In genomic region chr4:35156149-35156611, GRCm38 (mm10) we compare ENCODE assay signal across 8 mouse cellular contexts. TPM values are rescaled to one million over a fixed set of nuclear protein-coding genes. Genes with fewer than 3 reads are reported as not detected.
DNase-seq lines count a peak whose midpoint lies in the region; ATAC-seq lines count a peak whose summit lies in the region.

No protein-coding gene starts in this region.

- H3K4me1 ChIP-seq in embryonic facial prominence, embryonic 12.5 days = 0 out of 2 replicates have a peak, but pooled peaks cover 5% of the 10 kb centered on the region
- no peaks in the 10 kb centered on the region for H3K4me1 ChIP-seq in heart, embryonic 11.5 days (ENCODE audit: control insufficient read depth, insufficient read depth, low read length)
- peaks cover 10% of the 10 kb centered on the region; the same call in 1 of the 2 replicates for H3K4me1 ChIP-seq in neural tube, embryonic 11.5 days (ENCODE audit: control insufficient read depth, insufficient read depth, low read length)

- peak overlapping the region; percentile 89 for H3K27ac ChIP-seq in embryonic facial prominence, embryonic 12.5 days
- no peak overlapping the region; the same call in 1 of the 2 replicates for H3K27ac ChIP-seq in heart, embryonic 11.5 days (ENCODE audit: low read depth, low read length)
- H3K27ac ChIP-seq in neural tube, embryonic 11.5 days (ENCODE audit: low read depth, low read length) = peak overlapping the region; percentile 74

- H3K4me2 ChIP-seq in embryonic facial prominence, embryonic 12.5 days (replicated peaks) = peak overlapping the region; percentile 86
- peak overlapping the region; percentile 94 for H3K4me2 ChIP-seq in heart, embryonic 11.5 days
- peak overlapping the region; percentile 87 for H3K4me2 ChIP-seq in neural tube, embryonic 11.5 days (ENCODE audit: low read depth)

- WGBS in embryonic facial prominence, embryonic 12.5 days = under 1% methylated on average over 26 of the region's 26 CpGs
- WGBS in heart, embryonic 11.5 days (ENCODE audit: insufficient replicate concordance) = 0% methylated on average over 26 of the region's 26 CpGs
- WGBS in neural tube, embryonic 11.5 days = under 1% methylated on average over 26 of the region's 26 CpGs

- peak; percentile 54 for DNase-seq in A20 (ENCODE audit: low read depth, low spot score)
- peak; percentile 90 for DNase-seq in adrenal gland, adult 2 months
- peak; percentile 92 for DNase-seq in kidney, adult 9 months
- DNase-seq in lung, adult 18-20 months = peak; percentile 85 to 86
- DNase-seq in neural tube, embryonic 11.5 days (ENCODE audit: low spot score) = peak; percentile 80
- peak; percentile 32 for DNase-seq in testis, postnatal 14 days (ENCODE audit: low spot score)

- H3K9me3 ChIP-seq in embryonic facial prominence, embryonic 12.5 days = no peaks in the 10 kb centered on the region
- no peaks in the 10 kb centered on the region for H3K9me3 ChIP-seq in heart, embryonic 11.5 days (replicated peaks; ENCODE audit: control insufficient read depth, low read length)
- H3K9me3 ChIP-seq in neural tube, embryonic 11.5 days (ENCODE audit: control insufficient read depth, low read length) = no peaks in the 10 kb centered on the region

- peak; percentile 86 for ATAC-seq in embryonic facial prominence, embryonic 12.5 days (ENCODE audit: insufficient number of reproducible peaks, insufficient read depth, low FRiP score, low TSS enrichment)
- 0 out of 2 replicates have a peak, but pooled peaks have one; percentile 53 for ATAC-seq in heart, embryonic 11.5 days (replicated peaks; ENCODE audit: insufficient number of reproducible peaks, low FRiP score, low TSS enrichment)
- peak; percentile 86 for ATAC-seq in neural tube, embryonic 11.5 days (ENCODE audit: insufficient read depth, low FRiP score, low TSS enrichment)

- peak overlapping the region; percentile 72 for H3K9ac ChIP-seq in embryonic facial prominence, embryonic 12.5 days
- peak overlapping the region; percentile 76 for H3K9ac ChIP-seq in heart, embryonic 11.5 days (ENCODE audit: low read depth, low read length)
- peak overlapping the region; percentile 75 for H3K9ac ChIP-seq in neural tube, embryonic 11.5 days (ENCODE audit: low read length)

- peak overlapping the region; percentile 58 for H3K4me3 ChIP-seq in embryonic facial prominence, embryonic 12.5 days
- peak overlapping the region; percentile 63 for H3K4me3 ChIP-seq in heart, embryonic 11.5 days (ENCODE audit: low read depth, low read length)
- H3K4me3 ChIP-seq in neural tube, embryonic 11.5 days (ENCODE audit: low read depth, low read length) = peak overlapping the region; percentile 62

- H3K36me3 ChIP-seq in embryonic facial prominence, embryonic 12.5 days = no peaks in the 10 kb centered on the region
- no peaks in the 10 kb centered on the region for H3K36me3 ChIP-seq in heart, embryonic 11.5 days (ENCODE audit: control insufficient read depth, insufficient read depth, low read length)
- H3K36me3 ChIP-seq in neural tube, embryonic 11.5 days (ENCODE audit: control insufficient read depth, insufficient read depth, low read length) = no peaks in the 10 kb centered on the region

- 0 out of 2 replicates have a peak, but pooled peaks cover 2% of the 10 kb centered on the region for H3K27me3 ChIP-seq in embryonic facial prominence, embryonic 12.5 days
- H3K27me3 ChIP-seq in heart, embryonic 11.5 days (ENCODE audit: control insufficient read depth, insufficient read depth, low read length) = no peaks in the 10 kb centered on the region; the same call in 1 of the 2 replicates
- H3K27me3 ChIP-seq in neural tube, embryonic 11.5 days (ENCODE audit: control insufficient read depth, insufficient read depth, low read length) = no peaks in the 10 kb centered on the region

RNA-seq across cellular contexts. Expression of gene Mob3b, which starts 1.1 kb away (rescaled TPM):
- 10 to 100 TPM; 23.7 to 35.2 TPM for total RNA-seq in adrenal gland, adult 2 months (2021)
- 7.7 and 7.9 TPM in 2 replicates for polyA plus RNA-seq in adrenal gland, adult 2 months (2012; rRNA removed)
- polyA plus RNA-seq in embryonic facial prominence, embryonic 12.5 days (2016; fragmentation: Nextera tagmentation; extraction: Ambion mirVana) = 16.6 and 16.9 TPM in 2 replicates
- 2.7 and 3.4 TPM in 2 replicates for polyA plus RNA-seq in heart, embryonic 11.5 days (2014; fragmentation: Nextera tagmentation; extraction: Ambion mirVana)
- 9.1 and 9.3 TPM in 2 replicates for polyA plus RNA-seq in neural tube, embryonic 11.5 days (2014; fragmentation: Nextera tagmentation; extraction: Ambion mirVana)

RNA-seq across cellular contexts. Expression of gene Ifnk, which starts 4.3 kb away (rescaled TPM):
- total RNA-seq in adrenal gland, adult 2 months (2021) = not detected
- not detected in 2 replicates for polyA plus RNA-seq in adrenal gland, adult 2 months (2012; rRNA removed)
- 0.42 and 0.59 TPM in 2 replicates for polyA plus RNA-seq in embryonic facial prominence, embryonic 12.5 days (2016; fragmentation: Nextera tagmentation; extraction: Ambion mirVana)
- polyA plus RNA-seq in heart, embryonic 11.5 days (2014; fragmentation: Nextera tagmentation; extraction: Ambion mirVana) = not detected in 2 replicates
- polyA plus RNA-seq in neural tube, embryonic 11.5 days (2014; fragmentation: Nextera tagmentation; extraction: Ambion mirVana) = 0.42 and 0.50 TPM in 2 replicates

Comparison
In these comparisons a context has a peak if more than half of its experiments do, and no peak if none do; other contexts are left out.
1. DNase-seq: peak in every context shown above with its lines; median percentile 92 in kidney, adult 9 months; 90 in adrenal gland, adult 2 months; 86 in lung, adult 18-20 months; 80 in neural tube, embryonic 11.5 days; 54 in A20; 32 in testis, postnatal 14 days.